Mouse (Mus musculus) kidney, postnatal 0 days (tissue): Measurements from ENCODE around the gene Gm5346. TPM values are rescaled to one million over a fixed set of nuclear protein-coding genes. Genes with fewer than 3 reads are reported as not detected.
"Not testable (repeated sequence)": the region's sequence is repeated elsewhere in the genome, so short reads cannot be mapped to it uniquely, and the experiment has no call there.

Experiments used
- ATAC-seq: fragments of 200-750 bp; cut with Nextera tagmentation; replicated peaks from 2 replicates; pipeline ENCODE4 v1.8.0; 2017; ENCODE audit warnings: low read depth, moderate number of reproducible peaks, moderate TSS enrichment, moderate library complexity; ENCODE audit not compliant: low FRiP score
- DNase-seq: peaks from one replicate; pipeline ENCODE4 v3.0.0-alpha.2; 2016; ENCODE audit warnings: low spot score
- H3K27ac ChIP-seq: fragments of 300-500 bp; sonication (generic); 2 replicates; pipeline ENCODE4 v1.5.1; 2014; ENCODE audit warnings: mild to moderate bottlenecking
- H3K27me3 ChIP-seq: fragments of 300-500 bp; sonication (generic); 2 replicates; pipeline ENCODE4 v1.6.1; 2014; ENCODE audit warnings: low read length, mixed read lengths; ENCODE audit not compliant: insufficient read depth
- H3K36me3 ChIP-seq: fragments of 300-500 bp; sonication (generic); 2 replicates; pipeline ENCODE4 v1.6.1; 2014; ENCODE audit warnings: low read length, mixed read lengths; ENCODE audit not compliant: insufficient read depth
- H3K4me1 ChIP-seq: fragments of 300-500 bp; sonication (generic); replicated peaks from 2 replicates; pipeline ENCODE4 v1.6.1; 2014; ENCODE audit warnings: antibody characterized with exemption, low read length, mixed read lengths; ENCODE audit not compliant: insufficient read depth
- H3K4me2 ChIP-seq: fragments of 300-500 bp; sonication (generic); 2 replicates; pipeline ENCODE4 v1.6.1; 2014; ENCODE audit warnings: mild to moderate bottlenecking, low read length, moderate library complexity, mixed read lengths
- H3K4me3 ChIP-seq: fragments of 300-500 bp; sonication (generic); replicated peaks from 2 replicates; pipeline ENCODE4 v1.5.1; 2014; ENCODE audit warnings: low read depth, low read length
- H3K9ac ChIP-seq: fragments of 300-500 bp; sonication (generic); 2 replicates; pipeline ENCODE4 v1.6.1; 2014; ENCODE audit warnings: low read depth, low read length
- H3K9me3 ChIP-seq: fragments of 300-500 bp; sonication (generic); replicated peaks from 2 replicates; pipeline ENCODE4 v1.6.1; 2016; ENCODE audit warnings: low read length, inconsistent platforms, mixed read lengths
- CTCF ChIP-seq: IDR thresholded peaks from 2 replicates; pipeline ENCODE4 v1.5.1; 2016; ENCODE audit warnings: antibody characterized with exemption, low read depth, mild to moderate bottlenecking, moderate library complexity
- WGBS: fragments of 180-500 bp; shearing (Covaris S2); extraction: QIAGEN DNeasy Blood & Tissue Kit; methylation state at CpG from one replicate; pipeline ENCODE4 v1.1.7; 2014; 5-methylcytosine and 5-hydroxymethylcytosine counted together
- polyA plus RNA-seq: library from polyadenylated mRNA; unstranded; fragments of >200 nt; fragmentation: Nextera tagmentation; extraction: Ambion mirVana; gene quantifications from 2 replicates; pipeline ENCODE4 v1.2.1, GENCODE M21; 2015

The Gm5346 gene
- polyA plus RNA-seq = not detected in 2 replicates

DNA sequence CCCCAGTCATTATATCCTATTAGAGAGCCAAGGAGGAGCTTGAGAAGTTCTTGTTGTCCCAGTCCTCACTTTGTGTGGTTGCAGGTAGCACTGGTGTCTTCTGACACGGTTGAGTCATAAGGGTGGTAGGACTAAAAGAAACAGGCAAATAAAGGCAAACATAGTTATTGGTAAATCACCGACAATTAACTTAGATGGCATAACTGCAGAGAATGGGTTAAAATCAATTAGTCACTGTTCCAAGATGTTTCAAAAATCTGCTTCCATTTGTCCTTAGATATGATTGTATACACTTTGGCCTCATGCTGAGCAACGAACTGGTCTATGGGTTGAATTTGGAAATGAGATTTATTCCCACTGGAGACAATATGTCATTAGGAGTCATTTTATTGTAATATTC is at the start of gene Gm5346:
Gene Gm5346 (minus strand): TSS at position 101 of the 400 bp plus-strand sequence.
- ATAC-seq (no peak), DNase-seq (no peak)
- H3K4me2 ChIP-seq = no peak within 1 kb of the TSS
- no peaks in the 10 kb centered on the region for H3K4me1 ChIP-seq
- H3K9ac ChIP-seq = no peak within 1 kb of the TSS
- no peak for TF ChIP-seq CTCF
- 87% methylated on average over 3 of the region's 3 CpGs for WGBS
- H3K27ac ChIP-seq = no peak within 1 kb of the TSS
- no peaks in the 10 kb centered on the region for H3K27me3 ChIP-seq
- H3K36me3 ChIP-seq = no peaks in the 10 kb centered on the region
- H3K4me3 ChIP-seq = no peak within 1 kb of the TSS
- H3K9me3 ChIP-seq = no peaks in the 10 kb centered on the region

DNA sequence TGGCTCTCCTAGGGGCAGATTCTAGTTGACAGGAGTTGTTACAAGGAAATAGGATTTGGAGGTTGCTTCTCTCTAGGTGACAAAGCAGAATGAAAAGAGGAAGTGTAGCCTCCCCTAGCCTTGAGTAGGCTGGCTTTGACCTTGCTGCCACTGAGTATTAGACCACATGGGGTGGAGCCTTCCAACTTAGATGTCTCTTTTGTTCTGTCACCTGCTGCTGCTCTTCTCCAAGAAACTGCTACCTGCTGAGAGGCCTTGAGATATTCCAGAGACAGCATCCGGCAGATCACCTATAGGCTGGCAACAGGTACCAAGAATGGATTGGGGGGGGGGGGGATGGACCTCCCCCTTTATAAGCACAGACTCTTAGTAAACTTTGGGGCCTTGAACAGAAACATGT is 11.0 kb downstream of the Gm5346 start:
- Histone ChIP-seq H3K9ac (no peak overlapping the region), H3K9me3 (no peaks in the 10 kb centered on the region), H3K27ac (no peak overlapping the region), H3K27me3 (no peaks in the 10 kb centered on the region), H3K36me3 (no peaks in the 10 kb centered on the region), H3K4me3 (no peak overlapping the region), H3K4me2 (no peak overlapping the region), H3K4me1 (no peaks in the 10 kb centered on the region)
- no peak for DNase-seq
- no peak for TF ChIP-seq CTCF
- WGBS = 100% methylated on average over 1 of the region's 1 CpGs
- ATAC-seq = no peak

DNA sequence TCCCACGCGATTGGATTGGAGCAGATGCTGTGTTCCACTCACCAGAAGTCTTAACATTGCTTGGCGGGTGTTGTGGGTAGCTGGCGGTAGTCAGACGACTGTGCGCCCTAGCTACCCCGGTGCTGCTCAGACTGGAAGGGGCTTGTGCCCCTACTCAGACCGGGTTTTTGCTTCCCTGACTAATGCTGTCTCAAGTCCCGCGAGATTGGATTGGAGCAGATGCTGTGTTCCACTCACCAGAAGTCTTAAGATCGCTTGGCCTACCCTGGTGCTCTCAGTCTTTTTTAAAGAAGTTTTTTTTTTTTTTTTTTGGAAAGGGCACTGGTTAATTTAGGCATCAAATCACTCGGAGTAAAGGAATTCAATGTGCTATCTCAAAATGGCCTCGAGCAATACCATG is 23.4 kb downstream of the Gm5346 start:
- H3K9me3 ChIP-seq, H3K27me3 ChIP-seq, H3K27ac ChIP-seq, H3K9ac ChIP-seq, ATAC-seq, H3K4me2 ChIP-seq, H3K36me3 ChIP-seq, DNase-seq, H3K4me1 ChIP-seq, H3K4me3 ChIP-seq: not testable (repeated sequence)
- 82% methylated on average over 13 of the region's 13 CpGs for WGBS

DNA sequence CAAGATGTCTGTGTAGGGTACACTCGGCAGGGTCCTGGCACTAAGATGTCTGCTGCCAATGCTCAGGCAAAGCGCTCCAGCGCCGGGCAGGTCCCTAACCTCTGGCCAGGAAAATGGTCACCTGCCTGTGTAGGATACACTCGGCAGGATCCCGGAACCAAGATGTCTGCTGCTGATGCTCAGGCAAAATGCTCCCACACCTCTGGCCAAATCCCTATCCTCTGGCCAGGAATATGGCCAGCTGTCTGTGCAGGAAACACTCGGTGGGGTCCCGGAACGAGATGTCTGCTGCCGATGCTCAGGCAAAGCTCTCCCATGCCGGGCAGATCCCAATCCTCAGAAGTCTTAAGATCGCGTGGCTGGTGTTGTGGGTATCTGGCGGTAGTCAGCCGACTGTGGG is 23.9 kb downstream of the Gm5346 start:
- 93% methylated on average over 15 of the region's 15 CpGs for WGBS
- not testable (repeated sequence) for H3K9me3 ChIP-seq, H3K36me3 ChIP-seq, H3K4me2 ChIP-seq, H3K27ac ChIP-seq, DNase-seq, H3K4me3 ChIP-seq, H3K27me3 ChIP-seq, H3K9ac ChIP-seq, ATAC-seq, H3K4me1 ChIP-seq

DNA sequence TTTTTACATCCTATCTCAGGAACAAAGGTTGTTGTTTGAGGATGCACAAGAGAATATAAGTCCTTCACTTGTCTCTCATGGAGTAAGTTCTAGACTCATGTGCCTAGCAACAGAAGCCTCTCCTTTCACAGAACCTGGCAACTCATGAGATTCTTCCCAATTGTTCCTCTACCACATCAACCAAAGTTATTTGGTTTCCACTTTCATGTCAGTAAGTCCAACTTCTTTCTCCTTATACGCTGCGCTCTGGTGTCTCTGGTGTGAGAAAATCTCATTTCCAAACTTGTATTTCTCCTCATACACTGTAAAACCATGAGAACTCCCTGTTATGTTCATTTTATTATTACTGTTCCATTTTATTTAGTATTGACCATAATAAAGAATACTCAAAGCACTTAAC is 50.5 kb downstream of the Gm5346 start, which contains the start of gene Adam26a:
Gene Adam26a (minus strand): TSS at position 101 of the 400 bp plus-strand sequence.
- not testable (repeated sequence) for H3K9me3 ChIP-seq, H3K27me3 ChIP-seq, H3K27ac ChIP-seq, H3K36me3 ChIP-seq, H3K4me2 ChIP-seq, DNase-seq, H3K4me1 ChIP-seq, ATAC-seq, H3K4me3 ChIP-seq, H3K9ac ChIP-seq
- 97% methylated on average over 2 of the region's 2 CpGs for WGBS

Other genes with a start within 250 kb of the Gm5346 start
- gene Adam26b, start 99.2 kb downstream of the Gm5346 start, polyA plus RNA-seq = not detected in 2 replicates
- gene Adam26a, start 50.6 kb downstream of the Gm5346 start, polyA plus RNA-seq = not detected in 2 replicates
- gene Adam34, start 82.8 kb upstream of the Gm5346 start, polyA plus RNA-seq = not detected in 2 replicates